Mouse (Mus musculus) splenic B cell, adult 2 months (primary cell): ENCODE data around the gene Wnt2b.

Experiments used
- DNase-seq: peaks from one replicate; pipeline ENCODE4 v3.0.0-alpha.2; 2011; ENCODE audit warnings: low read depth, low spot score
- H3K27me3 ChIP-seq: 2 replicates; pipeline ENCODE4 v1.6.1; 2012; ENCODE audit warnings: mild to moderate bottlenecking, low read length, moderate library complexity, mixed read lengths; ENCODE audit not compliant: control insufficient read depth, poor library complexity, insufficient read depth, severe bottlenecking
- H3K36me3 ChIP-seq: 2 replicates; pipeline ENCODE4 v1.6.1; 2012; ENCODE audit warnings: mild to moderate bottlenecking, low read length, moderate library complexity, mixed read lengths; ENCODE audit not compliant: control insufficient read depth, poor library complexity, insufficient read depth, severe bottlenecking

Wnt2b gene

DNA sequence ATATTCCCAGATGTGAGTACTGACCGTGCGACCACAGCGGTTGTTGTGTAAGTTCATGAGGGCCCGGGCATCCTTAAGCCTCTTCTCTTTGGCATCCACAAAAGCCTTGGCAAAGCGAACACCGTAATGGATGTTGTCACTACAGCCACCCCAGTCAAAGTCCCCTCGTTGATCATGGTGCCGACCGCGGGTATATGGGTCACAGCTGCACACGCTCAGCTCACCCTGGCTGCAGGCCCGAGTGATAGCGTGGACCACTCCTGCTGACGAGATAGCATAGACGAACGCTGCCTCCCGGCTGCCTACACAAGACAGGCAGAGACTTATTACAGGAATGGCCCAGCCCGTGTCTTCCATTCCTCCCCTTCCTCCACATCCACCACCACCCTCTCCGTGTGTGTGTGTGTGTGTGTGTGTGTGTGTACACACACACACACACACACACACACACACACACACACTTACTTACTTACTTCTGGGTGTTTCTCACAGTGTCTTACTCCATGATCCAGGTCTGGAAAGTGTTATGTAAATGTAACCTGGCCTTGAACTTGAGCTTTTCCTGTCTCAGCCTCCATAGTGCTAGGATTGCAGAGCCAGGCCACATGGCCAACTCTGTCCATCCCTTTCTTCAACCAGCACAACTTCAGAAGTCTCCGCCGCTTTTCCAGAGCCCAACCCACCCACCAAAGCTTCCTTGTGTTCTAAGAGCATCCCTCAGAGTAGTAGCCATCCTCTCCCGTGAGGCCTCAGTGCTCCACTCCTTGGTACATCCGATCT lies 8.6 kb downstream of the Wnt2b start:
- no peaks in the 10 kb centered on the region; the same call in 1 of the 2 replicates for H3K36me3 ChIP-seq
- H3K27me3 ChIP-seq: no peaks in the 10 kb centered on the region
- DNase-seq: no peak

DNA sequence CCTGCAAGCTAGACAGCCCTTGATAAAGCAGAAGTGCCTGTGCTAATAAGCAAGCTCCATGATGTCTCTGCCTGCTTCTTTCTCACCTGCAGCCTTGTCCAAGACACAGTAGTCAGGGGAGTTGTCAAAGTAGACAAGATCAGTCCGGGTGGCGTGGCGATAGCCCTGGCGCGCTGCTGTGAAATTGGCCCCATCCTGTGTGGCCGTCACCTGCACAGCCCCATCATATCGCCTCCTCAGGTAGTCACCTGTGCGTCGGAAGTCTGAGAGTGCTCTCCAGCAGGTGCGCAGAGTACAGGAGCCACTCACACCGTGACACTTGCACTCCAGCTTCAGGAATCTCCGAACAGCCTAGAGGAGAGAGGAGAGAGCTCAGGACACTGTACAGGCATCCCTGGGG lies 10.8 kb downstream of the Wnt2b start:
- H3K36me3 ChIP-seq: no peaks in the 10 kb centered on the region; the same call in 1 of the 2 replicates
- DNase-seq: no peak
- H3K27me3 ChIP-seq: no peaks in the 10 kb centered on the region

DNA sequence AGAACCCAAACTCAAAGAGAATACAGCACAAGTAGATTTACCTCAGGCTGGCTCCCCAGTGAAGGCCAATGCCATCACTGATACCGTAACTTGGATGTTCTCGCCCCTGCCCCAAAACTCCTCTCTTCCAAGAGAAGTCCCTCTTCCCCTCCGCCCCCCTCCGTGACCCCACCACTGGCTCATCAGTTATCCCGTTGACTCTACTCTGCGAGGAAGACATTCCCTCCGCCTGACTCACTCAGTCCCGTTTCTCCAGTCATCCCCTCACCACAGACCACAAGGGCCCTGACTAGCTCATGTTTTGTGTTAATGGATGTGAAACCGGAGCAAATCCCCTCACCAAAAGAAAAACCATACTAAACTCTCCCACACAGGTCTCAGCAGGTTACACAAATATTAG lies 16.8 kb downstream of the Wnt2b start:
- no peaks in the 10 kb centered on the region; the same call in 1 of the 2 replicates for H3K36me3 ChIP-seq
- no peak for DNase-seq
- H3K27me3 ChIP-seq: no peaks in the 10 kb centered on the region

DNA sequence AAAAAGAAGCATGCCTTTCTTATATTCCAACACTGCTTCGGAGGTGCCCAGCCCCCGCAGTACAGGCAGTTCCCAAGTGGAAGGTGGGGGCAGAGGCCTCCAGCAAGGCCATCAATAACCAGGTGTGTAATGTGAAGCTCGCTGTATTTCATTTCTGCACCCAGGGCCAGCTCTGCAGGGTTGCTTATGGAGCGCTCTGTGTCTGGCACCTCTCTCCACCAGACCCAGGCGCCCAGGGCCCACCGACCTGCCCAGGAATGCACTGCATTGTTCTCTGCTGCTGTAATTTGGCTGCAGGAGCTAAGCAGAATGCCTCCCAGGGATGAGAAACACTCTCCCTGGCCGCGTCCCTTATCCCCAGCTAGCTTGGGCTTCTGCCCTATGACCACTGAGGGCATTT lies 18.4 kb downstream of the Wnt2b start:
- H3K36me3 ChIP-seq: no peaks in the 10 kb centered on the region; the same call in 1 of the 2 replicates
- no peak for DNase-seq
- H3K27me3 ChIP-seq: no peaks in the 10 kb centered on the region

DNA sequence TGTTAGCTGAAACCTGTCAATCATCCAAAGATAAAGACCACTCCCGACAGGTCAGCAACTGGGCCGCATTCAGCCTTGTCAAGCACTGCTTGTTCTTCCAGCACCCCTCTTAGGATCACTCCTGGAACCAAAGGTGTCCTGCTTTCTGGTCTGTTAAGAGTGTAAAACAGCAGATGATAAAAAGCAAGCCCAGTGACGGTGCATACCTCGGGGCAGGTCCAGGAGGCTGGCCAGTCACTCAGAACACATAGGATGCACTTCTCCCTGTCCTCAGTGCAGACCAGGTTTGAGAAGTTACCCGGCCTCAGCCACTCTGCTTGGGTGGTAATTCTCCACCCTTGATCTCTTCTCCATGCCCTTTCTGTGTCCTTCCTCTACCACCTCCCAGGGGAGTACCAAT lies 19.0 kb downstream of the Wnt2b start:
- DNase-seq: no peak
- Histone ChIP-seq H3K27me3 (no peaks in the 10 kb centered on the region), H3K36me3 (no peaks in the 10 kb centered on the region)

DNA sequence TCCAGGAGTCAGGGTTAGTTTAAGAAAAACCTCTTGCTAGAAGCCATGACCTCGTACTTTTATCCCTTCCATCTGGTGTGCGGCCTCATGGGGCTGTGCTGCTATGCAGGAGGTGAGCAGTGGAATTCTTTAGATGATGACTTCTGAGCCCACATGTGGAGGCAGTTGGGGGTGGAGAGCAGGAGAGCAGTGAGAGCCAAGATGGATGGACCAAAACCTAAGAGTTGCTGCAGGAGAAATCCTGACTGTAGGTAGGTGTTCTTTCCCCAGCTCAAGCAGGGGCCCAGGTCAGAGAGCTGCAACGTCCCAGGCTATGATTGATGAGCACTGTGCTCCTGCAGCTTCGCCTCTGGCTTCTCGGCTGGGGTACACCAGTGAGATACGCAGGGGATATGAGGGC lies 21.0 kb downstream of the Wnt2b start:
- Histone ChIP-seq H3K27me3 (no peaks in the 10 kb centered on the region), H3K36me3 (no peaks in the 10 kb centered on the region)
- DNase-seq: no peak

DNA sequence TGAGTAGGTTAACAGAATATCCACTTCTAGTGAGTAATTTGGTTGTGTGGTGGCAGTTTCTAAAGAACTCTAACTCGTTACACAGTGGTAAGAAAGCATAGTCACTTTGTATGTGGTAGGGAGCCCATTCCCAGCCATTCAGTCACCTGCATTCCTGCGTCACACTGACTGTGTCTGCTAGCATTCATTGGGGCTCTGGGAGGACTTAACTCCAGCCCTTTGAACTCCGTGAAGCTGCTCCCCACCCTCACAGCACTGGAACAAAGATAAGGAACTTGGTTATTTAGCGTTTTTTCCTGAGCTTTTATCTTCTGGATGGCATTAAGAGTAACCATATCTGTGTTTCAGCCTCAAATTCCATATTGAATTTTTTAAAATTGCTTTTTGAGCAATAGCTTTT lies 23.4 kb downstream of the Wnt2b start:
- Histone ChIP-seq H3K36me3 (no peaks in the 10 kb centered on the region), H3K27me3 (no peaks in the 10 kb centered on the region)

DNA sequence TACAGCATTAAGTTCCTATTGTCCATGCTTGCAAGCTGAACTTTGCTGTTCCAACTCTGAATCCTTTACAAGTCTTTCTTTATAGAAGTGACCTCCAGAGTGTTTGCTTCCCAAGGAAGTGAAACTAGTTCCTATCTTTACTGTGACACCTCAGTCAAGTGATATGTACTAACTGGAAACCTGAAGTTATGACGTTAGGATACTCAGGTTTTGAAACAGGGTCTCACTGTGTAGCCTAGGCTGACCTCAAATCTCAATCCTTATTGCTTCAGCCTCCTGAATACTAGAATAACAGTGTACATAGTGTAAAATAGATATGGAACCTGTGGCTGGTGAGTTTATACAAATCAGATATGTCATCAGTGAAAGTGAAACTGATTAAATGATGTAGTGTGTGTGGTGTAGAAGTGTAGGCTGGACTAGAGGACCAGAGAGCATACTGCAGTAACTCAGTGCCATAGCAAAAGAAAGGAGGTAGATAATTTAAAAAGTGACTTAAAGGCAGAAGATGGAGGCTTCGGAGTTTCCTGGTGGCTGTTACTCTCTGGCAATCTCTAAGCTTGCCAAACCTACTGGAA lies 23.9 kb downstream of the Wnt2b start:
- H3K27me3 ChIP-seq: no peaks in the 10 kb centered on the region
- no peaks in the 10 kb centered on the region for H3K36me3 ChIP-seq
- DNase-seq: peak; percentile 7

More for the DNA sequence above, 23.4 kb downstream of the Wnt2b start:
- no peak for DNase-seq

DNA sequence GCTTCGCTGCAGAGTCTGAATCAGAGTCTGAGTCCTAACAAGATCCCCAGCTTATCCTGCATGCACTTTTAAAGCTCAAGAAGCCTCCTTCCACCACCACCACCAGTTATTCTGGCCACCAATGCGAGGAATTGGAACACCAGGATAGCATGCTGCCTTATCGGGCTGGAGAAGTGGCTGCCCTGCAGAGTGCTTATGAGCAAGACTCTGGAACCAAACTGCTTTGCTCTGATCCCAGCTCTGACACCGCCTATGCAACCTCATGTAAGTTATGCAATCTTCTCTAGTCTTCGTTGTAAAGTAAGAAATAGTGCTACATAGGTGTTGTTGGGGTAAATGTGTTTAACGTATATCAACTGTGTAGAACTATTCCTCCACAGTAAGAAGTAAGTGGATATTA lies 32.3 kb downstream of the Wnt2b start:
- H3K27me3 ChIP-seq: no peaks in the 10 kb centered on the region
- DNase-seq: no peak
- H3K36me3 ChIP-seq: peaks cover 4% of the 10 kb centered on the region; the same call in 1 of the 2 replicates

DNA sequence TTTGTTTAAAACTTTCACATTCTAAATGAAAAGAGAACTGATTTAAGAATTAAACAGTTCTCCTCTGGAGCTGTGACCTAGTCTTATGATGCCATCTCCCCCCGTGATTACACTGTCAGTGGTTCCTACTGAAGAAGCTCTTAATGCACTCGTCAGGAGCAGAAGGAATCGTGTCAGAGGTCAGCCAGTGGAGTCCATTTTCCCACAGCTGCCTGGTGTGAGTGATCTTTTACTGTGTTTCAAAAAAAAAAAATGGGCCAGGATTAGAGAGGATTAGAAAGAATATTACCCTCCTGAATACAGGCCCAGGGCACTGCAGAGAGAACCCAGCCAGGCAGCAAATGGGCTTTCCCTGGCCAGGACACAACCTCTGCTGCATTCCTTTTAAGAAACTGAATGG lies 46.7 kb downstream of the Wnt2b start:
- no peaks in the 10 kb centered on the region for H3K27me3 ChIP-seq
- 0 out of 2 replicates have a peak, but pooled peaks cover 2% of the 10 kb centered on the region for H3K36me3 ChIP-seq
- DNase-seq: no peak

DNA sequence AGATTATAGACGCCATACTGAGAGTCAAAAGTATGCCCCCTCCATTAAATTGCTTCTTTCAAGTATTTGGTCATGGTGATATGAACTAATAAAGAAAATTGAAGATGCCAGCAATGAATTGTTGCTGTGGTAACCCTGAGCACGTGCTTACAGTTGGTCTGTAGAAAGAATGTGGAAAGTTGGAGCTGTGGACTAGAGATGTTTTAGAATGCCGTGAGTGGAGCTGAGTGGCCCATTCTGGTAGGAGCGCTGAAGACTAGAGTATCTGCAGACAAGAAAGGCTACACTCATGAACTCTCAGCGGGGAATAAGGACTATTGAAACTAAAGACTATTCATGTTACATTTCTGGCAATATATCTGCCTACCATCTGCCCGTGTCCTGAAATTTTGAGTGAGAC lies 52.5 kb downstream of the Wnt2b start:
- H3K27me3 ChIP-seq: no peaks in the 10 kb centered on the region
- no peak for DNase-seq
- H3K36me3 ChIP-seq: 0 out of 2 replicates have a peak, but pooled peaks cover 2% of the 10 kb centered on the region

DNA sequence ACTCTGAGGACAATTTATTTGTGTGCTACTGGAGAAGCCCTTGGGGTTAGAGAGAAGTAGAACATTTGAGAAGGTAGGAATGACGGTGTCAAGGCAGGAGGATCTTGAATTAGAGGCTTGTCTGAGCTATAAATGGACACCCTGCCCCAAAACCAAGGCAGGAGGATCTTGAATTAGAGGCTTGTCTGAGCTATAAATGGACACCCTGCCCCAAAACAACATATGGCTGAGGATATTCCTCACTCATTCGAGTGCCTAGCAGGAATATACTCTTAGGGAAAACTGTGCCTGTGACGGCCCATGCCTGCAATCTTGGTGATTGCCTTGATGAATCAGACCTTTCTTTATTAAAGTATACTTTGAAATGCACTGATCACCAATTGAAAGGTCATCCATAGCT lies 55.7 kb downstream of the Wnt2b start:
- Histone ChIP-seq H3K36me3 (peaks cover 2% of the 10 kb centered on the region), H3K27me3 (no peaks in the 10 kb centered on the region)
- DNase-seq: no peak

DNA sequence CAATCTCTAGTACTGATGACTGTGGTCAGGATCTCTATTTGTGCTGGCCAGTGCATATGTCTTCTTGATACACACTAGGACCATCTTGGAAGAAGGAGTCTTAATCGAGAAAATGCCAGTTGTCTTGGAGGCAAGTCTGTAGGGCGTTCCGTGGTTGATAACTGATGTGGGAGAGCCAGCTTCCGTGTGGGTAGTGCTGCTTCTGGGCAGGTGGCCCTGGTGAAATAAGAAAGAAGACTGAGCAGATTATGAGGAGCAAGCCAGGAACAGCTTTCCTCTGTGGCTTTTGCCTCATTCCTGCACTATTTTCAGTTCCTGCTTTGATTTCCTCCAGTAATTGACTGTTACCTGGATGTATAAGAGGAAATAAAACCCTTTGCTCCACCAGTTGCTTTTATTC lies 56.3 kb downstream of the Wnt2b start:
- Histone ChIP-seq H3K27me3 (no peaks in the 10 kb centered on the region), H3K36me3 (peaks cover 2% of the 10 kb centered on the region)
- no peak for DNase-seq

DNA sequence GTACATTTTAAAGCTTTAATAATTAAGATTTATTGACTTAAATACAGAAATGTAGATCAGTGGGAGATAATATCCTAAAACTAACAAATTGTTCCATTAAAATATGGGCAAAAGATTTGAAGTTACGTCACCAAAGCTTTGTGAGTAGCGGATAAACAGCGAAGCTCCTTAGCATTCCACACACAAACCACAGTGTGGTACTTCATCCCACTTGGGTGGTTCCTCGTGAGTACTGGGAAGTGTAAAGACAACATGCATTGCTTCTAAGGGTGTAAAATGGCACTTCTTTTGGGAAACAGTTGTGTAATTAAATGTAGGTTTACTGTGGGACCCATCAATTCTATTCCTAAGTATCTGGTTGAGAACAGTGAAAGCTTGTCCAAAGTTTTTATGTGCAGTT lies 60.6 kb downstream of the Wnt2b start:
- H3K27me3 ChIP-seq: no peaks in the 10 kb centered on the region
- DNase-seq: no peak
- H3K36me3 ChIP-seq: peaks cover 1% of the 10 kb centered on the region

DNA sequence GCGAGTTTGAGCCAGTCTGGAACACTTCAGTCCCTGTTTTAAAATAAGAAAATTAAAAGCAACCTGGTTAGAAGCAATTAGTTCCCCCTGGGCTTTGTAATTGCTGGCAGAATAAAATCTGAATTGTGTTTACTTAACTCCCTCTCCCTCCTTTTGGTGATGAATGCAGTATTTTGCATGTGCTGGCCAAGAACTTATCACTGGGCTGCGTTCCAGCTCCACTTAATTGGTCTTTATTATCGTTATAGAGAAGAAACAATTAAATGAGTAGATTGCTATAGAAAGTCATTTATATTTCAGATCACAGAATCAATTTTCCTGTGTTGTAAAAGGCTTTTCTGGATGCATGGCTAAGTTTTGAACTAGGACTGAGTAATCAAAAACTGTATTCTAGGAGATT lies 65.6 kb downstream of the Wnt2b start:
- Histone ChIP-seq H3K27me3 (no peaks in the 10 kb centered on the region), H3K36me3 (0 out of 2 replicates have a peak, but pooled peaks cover 1% of the 10 kb centered on the region)
- DNase-seq: no peak
